Mouse (Mus musculus) heart, postnatal 0 days (tissue): Measurements from ENCODE around the gene Nectin2. TPM values are rescaled to one million over a fixed set of nuclear protein-coding genes. Genes with fewer than 3 reads are reported as not detected.

Experiments
- ATAC-seq: fragments of 200-750 bp; cut with Nextera tagmentation; 2 replicates; pipeline ENCODE4 v1.8.0; 2017; ENCODE audit warnings: low read depth, moderate number of reproducible peaks, moderate library complexity; ENCODE audit not compliant: insufficient read depth
- DNase-seq: peaks from one replicate; pipeline ENCODE4 v3.0.0-alpha.2; 2016; ENCODE audit warnings: low spot score
- H3K27ac ChIP-seq: fragments of 300-500 bp; sonication (generic); 2 replicates; pipeline ENCODE4 v1.5.1; 2014; ENCODE audit warnings: low read depth, mild to moderate bottlenecking
- H3K27me3 ChIP-seq: fragments of 300-500 bp; sonication (generic); 2 replicates; pipeline ENCODE4 v1.6.1; 2014; ENCODE audit warnings: low read length, mixed read lengths; ENCODE audit not compliant: control insufficient read depth, insufficient read depth
- H3K36me3 ChIP-seq: fragments of 300-500 bp; sonication (generic); replicated peaks from 2 replicates; pipeline ENCODE4 v1.6.1; 2014; ENCODE audit warnings: low read length, mixed read lengths; ENCODE audit not compliant: control insufficient read depth, insufficient read depth
- H3K4me1 ChIP-seq: fragments of 300-500 bp; sonication (generic); 2 replicates; pipeline ENCODE4 v1.6.1; 2014; ENCODE audit warnings: antibody characterized with exemption; ENCODE audit not compliant: control insufficient read depth, insufficient read depth
- H3K4me2 ChIP-seq: fragments of 300-500 bp; sonication (generic); 2 replicates; pipeline ENCODE4 v1.6.1; 2014; ENCODE audit warnings: low read depth, mild to moderate bottlenecking, low read length, moderate library complexity
- H3K4me3 ChIP-seq: fragments of 300-500 bp; sonication (generic); 2 replicates; pipeline ENCODE4 v1.5.1; 2014; ENCODE audit warnings: low read depth, low read length
- H3K9ac ChIP-seq: fragments of 300-500 bp; sonication (generic); replicated peaks from 2 replicates; pipeline ENCODE4 v1.6.1; 2014; ENCODE audit warnings: low read depth, low read length, mixed read lengths
- H3K9me3 ChIP-seq: fragments of 300-500 bp; sonication (generic); replicated peaks from 2 replicates; pipeline ENCODE4 v1.6.1; 2016; ENCODE audit warnings: low read length; ENCODE audit not compliant: control insufficient read depth
- CTCF ChIP-seq: IDR thresholded peaks from 2 replicates; pipeline ENCODE4 v1.5.1; 2016; ENCODE audit warnings: antibody characterized with exemption, control low read depth, low read depth
- EP300 ChIP-seq: IDR thresholded peaks from 2 replicates; pipeline ENCODE4 v1.6.1; 2016; ENCODE audit warnings: antibody characterized with exemption, low read depth
- WGBS: fragments of 180-500 bp; shearing (Covaris S2); extraction: QIAGEN DNeasy Blood & Tissue Kit; methylation state at CpG from one replicate; pipeline ENCODE4 v1.1.7; 2014; 5-methylcytosine and 5-hydroxymethylcytosine counted together
- polyA plus RNA-seq: library from polyadenylated mRNA; unstranded; fragments of >200 nt; fragmentation: Nextera tagmentation; extraction: Ambion mirVana; gene quantifications from 2 replicates; pipeline ENCODE4 v1.2.1, GENCODE M21; 2015
- total RNA-seq: library from RNA; depleted of rRNA; stranded (reverse); fragments of >200 nt; gene quantifications from 2 replicates; pipeline ENCODE4 v1.2.3, GENCODE M21; 2014; ENCODE audit warnings: low replicate concordance

Nectin2 gene
- total and polyA plus RNA-seq, 2 experiments from 2014 or later = 43.6 to 81.3 TPM

DNA sequence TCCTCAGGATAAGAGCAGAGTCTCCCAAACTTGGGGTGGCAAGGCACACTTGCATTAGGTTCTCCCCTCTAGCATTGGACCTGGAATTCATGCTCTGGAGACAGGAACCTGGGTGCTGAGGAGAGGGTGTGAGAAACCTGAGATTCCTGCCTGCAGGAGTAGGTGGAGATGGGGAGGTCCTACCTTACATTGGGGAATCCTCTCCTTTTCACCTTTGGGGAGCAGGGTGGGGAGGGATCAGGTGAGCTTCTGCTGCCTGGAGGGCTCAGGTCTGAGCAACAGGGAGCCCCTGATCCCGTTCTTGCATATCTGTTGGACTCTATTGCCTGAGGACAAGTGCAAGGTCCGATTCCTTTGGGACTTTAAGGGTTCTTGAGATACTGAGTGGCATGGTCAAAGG lies 33.5 kb downstream of the Nectin2 start:
- ATAC-seq = no peak
- no peak overlapping the region for H3K4me3 ChIP-seq
- TF ChIP-seq EP300 (no peak), CTCF (no peak)

GRCm38 (mm10) chr7:19716055-19716682 lies 34.1 kb downstream of the Nectin2 start:
- H3K4me3 ChIP-seq = peak overlapping the region; percentile 36
- no peak overlapping the region for H3K9ac ChIP-seq
- ATAC-seq (no peak), DNase-seq (no peak)
- peaks cover 40% of the 10 kb centered on the region for H3K36me3 ChIP-seq
- peak overlapping the region; percentile 86 for H3K27ac ChIP-seq
- H3K4me2 ChIP-seq = peak overlapping the region; percentile 63
- no peak for TF ChIP-seq CTCF
- 0 out of 2 replicates have a peak, but pooled peaks have one; percentile 18 for TF ChIP-seq EP300
- peaks cover 8% of the 10 kb centered on the region; the same call in 1 of the 2 replicates for H3K9me3 ChIP-seq
- H3K27me3 ChIP-seq = no peaks in the 10 kb centered on the region
- peaks cover 8% of the 10 kb centered on the region; the same call in 1 of the 2 replicates for H3K4me1 ChIP-seq
- 6% methylated on average over 18 of the region's 18 CpGs for WGBS

More for the DNA sequence above, 33.5 kb downstream of the Nectin2 start:
- Histone ChIP-seq H3K4me1 (peaks cover 8% of the 10 kb centered on the region; the same call in 1 of the 2 replicates), H3K4me2 (no peak overlapping the region; the same call in 1 of the 2 replicates), H3K9me3 (peaks cover 11% of the 10 kb centered on the region; the same call in 1 of the 2 replicates), H3K36me3 (peaks cover 34% of the 10 kb centered on the region), H3K27me3 (no peaks in the 10 kb centered on the region), H3K9ac (no peak overlapping the region), H3K27ac (no peak overlapping the region)
- DNase-seq = no peak
- 65% methylated on average over 2 of the region's 2 CpGs for WGBS

DNA sequence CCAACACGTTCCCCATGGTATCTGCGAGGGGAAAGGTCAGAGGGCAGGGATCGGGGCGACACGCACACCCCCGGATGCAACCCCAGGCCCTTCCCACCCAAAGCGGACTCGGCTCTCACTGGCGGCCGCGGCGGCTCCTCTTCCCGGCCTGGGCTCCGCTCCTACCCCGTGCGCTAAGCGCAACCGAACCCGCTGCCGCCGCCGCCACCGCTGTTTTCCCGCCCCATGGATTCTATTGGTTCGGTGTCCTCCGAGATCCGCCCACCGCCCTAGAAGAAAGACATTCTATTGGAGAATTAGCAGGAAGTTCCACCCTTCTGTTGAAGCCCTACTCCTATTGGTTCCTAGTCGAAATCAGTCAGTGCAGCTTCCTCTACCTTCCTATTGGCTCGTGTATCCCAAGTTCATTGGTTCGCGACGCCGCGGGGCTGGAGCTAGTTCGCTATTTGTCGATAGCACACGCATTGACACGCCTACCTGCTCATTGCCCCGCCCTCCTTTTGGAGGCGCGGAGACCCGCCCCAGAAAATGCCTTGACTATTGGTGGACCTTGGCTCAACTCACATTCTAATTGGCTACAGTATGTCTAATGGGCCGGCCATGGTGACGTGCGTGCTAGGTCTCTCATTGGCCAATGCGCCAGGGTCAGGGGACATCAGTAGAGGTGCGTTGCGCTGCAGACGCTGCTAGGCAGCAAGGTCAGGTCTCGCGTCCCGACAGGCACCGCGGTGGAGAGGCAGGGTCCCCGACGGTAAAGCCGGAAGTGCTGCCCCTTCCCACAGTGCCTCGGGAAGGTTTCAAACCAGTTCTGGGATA lies 34.8 kb downstream of the Nectin2 start, which contains the start of gene Tomm40:
Tomm40 (minus strand) TSS at position 200 of the 816 bp plus-strand sequence.
- peak; percentile 100 for DNase-seq
- TF ChIP-seq EP300 = no peak
- no peak for TF ChIP-seq CTCF
- peak within 1 kb of the TSS; percentile 88 for H3K4me2 ChIP-seq
- no peaks in the 10 kb centered on the region for H3K27me3 ChIP-seq
- under 1% methylated on average over 59 of the region's 59 CpGs for WGBS
- peaks cover 40% of the 10 kb centered on the region for H3K36me3 ChIP-seq
- H3K4me1 ChIP-seq = peaks cover 8% of the 10 kb centered on the region; the same call in 1 of the 2 replicates
- H3K27ac ChIP-seq = peak within 1 kb of the TSS; percentile 86
- 0 out of 2 replicates have a peak, but pooled peaks cover under 1% of the 10 kb centered on the region for H3K9me3 ChIP-seq
- H3K4me3 ChIP-seq = peak within 1 kb of the TSS; percentile 74
- H3K9ac ChIP-seq = peak within 1 kb of the TSS; percentile 87
- peak; percentile 96 for ATAC-seq

DNA sequence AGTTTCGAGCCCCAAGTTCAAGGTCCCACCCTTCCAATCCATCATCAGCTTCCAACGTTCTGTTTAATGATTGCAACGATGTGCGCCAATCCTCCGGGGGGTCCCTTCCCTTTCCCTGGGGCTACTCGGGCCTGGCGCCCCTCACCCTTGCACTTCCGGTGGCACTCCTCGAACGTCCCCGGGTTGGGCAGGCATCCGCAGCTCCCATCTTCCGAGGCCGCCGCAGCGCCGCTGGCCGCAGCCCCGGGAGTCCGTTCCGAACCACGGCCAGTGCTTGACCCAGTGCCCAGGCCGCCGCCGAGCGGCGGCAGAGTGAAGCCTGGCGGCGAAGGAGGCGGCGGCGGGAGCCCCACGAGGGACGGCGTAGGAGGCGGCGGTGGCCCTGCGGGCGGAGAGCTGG lies 35.4 kb downstream of the Nectin2 start:
- H3K9ac ChIP-seq = peak overlapping the region; percentile 87
- TF ChIP-seq CTCF (no peak), EP300 (no peak)
- H3K27me3 ChIP-seq = no peaks in the 10 kb centered on the region
- peak overlapping the region; percentile 88 for H3K4me2 ChIP-seq
- no peaks in the 10 kb centered on the region for H3K9me3 ChIP-seq
- DNase-seq (no peak), ATAC-seq (no peak)
- H3K27ac ChIP-seq = peak overlapping the region; percentile 79
- WGBS = under 1% methylated on average over 37 of the region's 39 CpGs
- peaks cover 8% of the 10 kb centered on the region; the same call in 1 of the 2 replicates for H3K4me1 ChIP-seq
- peaks cover 43% of the 10 kb centered on the region for H3K36me3 ChIP-seq
- H3K4me3 ChIP-seq = peak overlapping the region; percentile 74

DNA sequence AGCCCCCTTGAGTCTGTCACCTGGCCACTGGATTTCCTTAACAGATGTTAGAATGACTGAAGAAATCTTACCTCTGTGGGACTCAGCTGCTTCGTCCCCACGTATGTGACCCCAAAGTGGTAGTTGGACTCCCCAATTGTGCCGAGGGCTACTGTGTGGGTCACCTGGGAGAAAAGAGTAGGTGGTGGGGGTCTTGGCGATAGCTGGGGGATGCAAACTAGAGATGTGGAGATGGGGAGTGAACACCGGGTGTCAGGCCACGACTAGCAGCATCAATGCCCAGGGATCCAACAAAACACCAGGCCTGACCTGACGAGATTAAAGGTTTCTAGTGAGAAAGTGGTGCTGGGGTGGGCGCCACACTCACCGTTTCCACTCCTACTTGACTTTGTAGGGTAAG lies 36.7 kb downstream of the Nectin2 start:
- Histone ChIP-seq H3K27ac (no peak overlapping the region), H3K4me2 (no peak overlapping the region), H3K9me3 (no peaks in the 10 kb centered on the region), H3K4me1 (peaks cover 8% of the 10 kb centered on the region; the same call in 1 of the 2 replicates), H3K9ac (no peak overlapping the region), H3K4me3 (no peak overlapping the region), H3K27me3 (no peaks in the 10 kb centered on the region), H3K36me3 (peaks cover 55% of the 10 kb centered on the region)
- TF ChIP-seq EP300 (no peak), CTCF (no peak)
- 86% methylated on average over 9 of the region's 9 CpGs for WGBS
- DNase-seq (no peak), ATAC-seq (no peak)
